Mouse (Mus musculus) right cerebral cortex, adult 2 months (tissue): ENCODE results near the gene Wnt11.

Experiments used
- DNase-seq, 2 experiments: peaks; one replicate each; pipeline ENCODE4 v3.0.0; 2021 to 2022; ENCODE audit warnings: low spot score in 2 of 2

Wnt11 gene

DNA sequence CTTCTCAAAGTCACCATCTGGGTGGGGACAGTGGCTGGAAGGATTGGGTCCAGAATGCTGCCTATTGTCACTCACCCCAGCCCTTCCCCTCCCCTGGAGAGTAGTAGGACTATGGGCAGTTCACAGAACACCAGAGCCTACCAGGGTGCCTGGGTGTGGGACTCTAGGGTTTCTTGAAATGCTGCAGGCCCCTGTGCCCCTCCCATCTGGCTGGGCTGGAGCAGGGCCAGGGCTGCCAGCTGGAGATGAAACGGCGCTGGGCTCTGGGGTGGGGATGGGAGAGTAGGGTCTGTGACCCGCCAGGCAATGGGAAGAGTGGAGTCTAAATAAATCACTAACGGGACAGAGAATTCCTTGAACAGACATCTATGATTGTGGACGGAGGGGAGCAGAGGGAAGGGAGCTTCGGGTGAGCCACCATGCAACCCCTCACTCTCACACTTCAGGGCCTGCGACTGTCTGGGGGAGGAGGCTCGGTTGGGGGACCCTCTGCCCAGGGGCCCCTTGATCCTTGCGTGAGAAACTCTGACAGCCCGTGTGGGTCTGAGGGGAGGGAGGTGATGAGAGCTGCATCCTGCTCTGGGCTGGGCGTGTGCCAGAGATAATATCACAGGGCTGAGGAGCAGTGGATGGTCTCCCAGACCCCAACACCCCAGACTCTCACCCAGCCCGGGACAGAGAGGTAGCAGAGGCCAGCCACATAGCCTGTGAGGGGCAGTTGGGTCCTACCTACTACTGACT, 32.3 kb downstream of the Wnt11 start:
- DNase-seq: no peak

DNA sequence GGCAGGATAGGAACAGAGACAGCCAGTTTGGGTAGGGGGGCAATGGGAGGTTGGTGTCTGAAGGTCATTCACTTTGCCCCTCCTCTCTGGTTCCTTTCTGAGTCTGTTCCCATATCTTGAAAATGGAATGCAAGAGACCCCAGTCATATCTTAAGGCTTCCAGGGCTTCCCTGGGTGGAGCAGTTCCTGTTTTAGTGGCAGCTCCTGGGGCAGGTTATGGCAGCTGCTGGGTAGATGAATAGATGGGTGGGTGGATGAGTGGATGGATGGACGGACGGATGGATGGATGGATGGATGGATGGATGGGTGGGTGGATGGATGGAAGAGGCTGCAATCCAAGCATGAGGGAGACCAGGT, 32.9 kb downstream of the Wnt11 start:
- DNase-seq: no peak

DNA sequence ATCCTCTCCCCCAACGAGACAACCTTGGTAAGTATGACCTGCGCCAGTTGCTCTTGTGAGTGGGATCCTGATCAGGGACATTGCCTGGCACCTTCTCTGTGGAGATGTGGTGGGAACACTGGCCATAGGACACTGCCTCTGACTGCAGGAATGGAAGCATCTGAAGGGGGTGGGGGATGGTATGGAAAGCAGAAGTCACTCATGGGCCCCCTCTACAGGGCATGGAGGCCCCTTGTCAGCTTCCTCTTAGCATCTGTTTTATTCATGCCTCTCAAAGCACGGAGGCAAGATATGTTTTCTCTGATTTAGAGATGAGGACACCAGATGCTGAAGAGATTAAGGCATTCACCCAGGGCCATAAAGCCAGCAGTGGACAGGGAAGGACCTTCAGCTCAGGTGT, 34.2 kb downstream of the Wnt11 start:
- no peak for DNase-seq

DNA sequence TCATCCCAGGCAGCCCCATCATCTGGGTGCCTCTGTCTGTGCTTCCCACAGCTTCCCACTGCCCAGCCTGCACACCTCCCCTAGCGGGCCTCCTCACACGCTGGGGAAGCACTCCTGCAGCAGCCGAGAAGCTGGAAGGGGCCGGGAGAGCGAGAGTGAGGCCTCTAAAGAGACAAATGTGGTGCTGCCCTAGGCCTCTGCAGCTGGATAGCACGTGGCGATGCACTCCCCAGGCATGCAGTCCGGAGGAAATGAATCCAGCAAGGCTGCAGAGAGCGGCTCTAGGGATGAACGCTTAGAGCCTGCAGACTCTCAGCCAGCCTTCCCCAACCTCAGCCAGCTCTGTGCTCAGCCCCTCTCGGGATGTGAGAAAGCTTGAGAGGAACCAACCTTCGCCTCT, 35.9 kb downstream of the Wnt11 start:
- DNase-seq: no peak

DNA sequence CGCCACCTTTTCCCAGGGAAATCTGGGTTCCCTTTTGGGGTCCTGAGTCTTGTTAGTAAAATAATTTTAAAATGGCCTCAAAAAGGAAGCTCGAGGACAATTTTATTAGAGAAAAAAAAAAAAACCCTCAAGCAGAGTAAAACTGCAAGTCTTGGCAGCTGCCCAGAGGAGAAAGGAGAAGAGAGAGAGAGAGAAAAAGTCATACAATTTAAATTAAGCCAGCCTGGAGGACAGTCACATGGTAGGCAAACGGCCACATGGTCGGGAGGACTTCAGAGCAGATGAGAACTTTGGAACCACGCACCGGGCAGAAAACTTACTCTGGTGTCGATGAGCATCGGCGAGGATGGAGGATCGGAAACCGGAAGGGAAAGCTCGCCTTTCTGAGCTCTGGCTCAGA, 37.0 kb downstream of the Wnt11 start:
- no peak for DNase-seq

DNA sequence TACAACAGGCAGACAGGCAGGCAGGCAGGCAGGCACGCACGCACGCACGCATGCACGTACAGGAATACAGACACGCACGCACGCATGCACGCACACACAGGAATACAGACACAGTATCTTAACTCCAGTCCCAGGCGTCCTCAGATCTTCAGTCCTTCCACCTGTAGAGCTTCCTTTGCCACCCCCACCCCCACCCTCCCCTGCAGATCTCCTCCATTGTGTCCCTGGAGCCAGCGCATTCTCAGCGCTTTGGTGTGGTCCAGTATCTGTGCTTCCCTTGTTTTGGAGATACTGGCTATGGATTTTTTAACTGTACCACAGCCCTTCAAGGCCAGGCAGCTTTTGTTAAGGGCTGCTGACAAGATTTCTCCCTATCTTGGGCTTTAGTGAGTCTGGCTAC, 38.4 kb downstream of the Wnt11 start:
- DNase-seq: no peak

DNA sequence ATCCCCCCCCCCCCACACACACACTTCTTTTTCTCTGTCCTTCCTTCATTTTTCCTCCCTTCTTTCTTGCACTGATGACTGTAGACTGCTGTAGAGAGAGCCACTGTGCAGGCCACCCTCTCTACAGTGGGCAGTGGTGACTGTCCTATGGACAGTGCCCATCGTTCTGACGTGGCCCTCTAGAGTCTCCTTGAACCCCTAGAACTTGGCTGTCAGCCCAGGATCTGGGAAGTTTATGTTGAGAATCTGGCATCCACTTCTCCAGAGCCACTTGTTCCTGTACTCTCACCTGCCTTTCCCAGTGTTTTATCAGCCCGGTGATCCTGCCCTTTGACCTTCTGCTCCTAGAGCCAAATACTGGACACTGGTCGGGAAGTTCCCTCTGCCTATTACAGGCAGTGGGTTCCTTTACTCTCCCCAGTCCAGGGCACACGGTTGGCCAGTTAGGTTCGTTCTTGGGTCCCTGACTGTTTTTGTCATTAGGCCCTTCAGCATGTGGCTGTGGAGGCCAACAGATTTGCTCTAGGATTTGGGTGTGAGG, 39.6 kb downstream of the Wnt11 start:
- no peak for DNase-seq

DNA sequence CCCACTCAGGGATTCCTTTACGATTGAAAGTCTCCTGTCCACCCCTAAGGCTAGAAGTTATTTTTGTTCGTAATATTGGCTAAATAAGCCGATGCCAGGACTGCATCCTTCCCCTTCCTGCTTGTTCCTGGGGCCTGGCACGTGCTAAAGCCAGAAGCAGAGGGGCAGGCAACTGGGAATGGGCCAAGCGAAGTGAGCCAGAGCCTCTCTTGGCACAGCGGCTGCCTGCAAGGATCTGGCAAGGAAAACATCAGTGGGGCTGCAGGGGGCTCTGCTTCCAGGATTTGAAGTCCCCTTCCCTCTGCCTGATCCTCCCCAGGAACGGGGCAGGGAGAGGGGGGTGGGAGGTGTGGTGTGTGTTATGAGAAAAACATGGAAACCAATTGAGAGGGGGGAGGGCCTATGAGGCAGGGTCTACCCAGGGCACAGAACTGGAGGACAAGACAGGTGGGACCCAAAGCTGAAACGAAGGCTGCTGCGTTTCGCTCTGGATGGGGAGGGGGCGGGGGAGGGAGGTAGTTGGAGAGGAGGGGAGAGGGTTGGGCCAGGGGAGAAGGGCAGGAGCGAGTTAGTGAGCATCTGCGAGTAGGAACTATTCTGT, 40.6 kb downstream of the Wnt11 start:
- DNase-seq: no peak

DNA sequence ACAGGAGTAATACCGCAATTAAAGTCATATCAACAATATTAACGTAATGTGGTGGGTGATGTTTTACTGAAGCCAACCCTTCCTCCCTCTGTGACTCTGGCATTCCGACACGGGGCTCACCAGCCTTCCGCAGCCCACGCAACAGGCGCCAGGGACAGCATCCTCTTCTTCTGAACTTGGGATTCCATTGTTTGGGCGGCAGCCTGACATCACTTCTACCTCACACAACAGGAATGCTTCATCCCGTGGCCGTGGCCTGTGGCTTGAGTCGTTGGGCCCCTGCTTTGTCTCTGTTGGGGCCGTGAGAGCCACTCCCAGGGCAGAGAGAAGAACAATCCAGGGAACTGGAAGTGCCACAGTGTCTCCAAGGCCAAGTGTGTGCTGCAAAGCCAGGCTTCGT, 41.2 kb downstream of the Wnt11 start:
- no peak for DNase-seq

DNA sequence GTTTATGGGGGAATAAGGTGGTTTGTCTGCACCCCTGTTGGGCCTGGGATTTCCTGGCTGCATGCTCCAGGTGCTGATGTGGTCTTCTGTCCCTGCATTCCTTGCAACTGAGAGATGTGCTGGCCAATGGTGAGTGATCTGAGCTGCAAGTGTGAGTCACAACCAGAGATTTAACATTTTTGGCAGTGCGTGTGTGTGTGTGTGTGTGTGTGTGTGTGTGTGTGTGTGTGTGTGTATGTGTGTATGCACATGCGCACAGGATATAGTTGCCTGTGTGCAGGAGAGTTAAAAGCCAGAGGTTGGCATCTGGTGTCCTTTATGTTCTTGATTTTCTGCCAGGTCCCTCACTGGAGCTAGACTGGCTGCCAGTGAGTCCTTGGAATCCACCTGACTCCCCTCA, 44.3 kb downstream of the Wnt11 start:
- no peak for DNase-seq

DNA sequence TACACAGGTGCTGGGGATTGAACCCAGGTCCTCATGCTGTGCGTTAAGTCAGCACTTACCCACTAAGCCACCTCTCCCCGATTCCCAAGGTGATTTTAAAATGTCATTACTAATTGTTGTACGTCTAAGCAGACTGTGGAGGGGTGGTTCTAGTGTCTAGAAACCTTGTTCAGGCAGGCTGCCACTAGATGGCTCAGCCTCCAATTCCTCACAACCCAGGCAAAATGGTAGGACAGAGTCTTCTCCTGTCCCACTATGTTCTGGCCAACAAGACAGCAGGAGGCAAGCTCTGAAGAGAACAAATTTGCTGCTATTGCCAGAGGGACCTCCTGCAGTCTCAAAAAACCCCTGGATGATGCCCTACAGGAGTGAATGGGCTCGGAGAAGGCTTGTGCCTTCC, 47.0 kb downstream of the Wnt11 start:
- DNase-seq: no peak

DNA sequence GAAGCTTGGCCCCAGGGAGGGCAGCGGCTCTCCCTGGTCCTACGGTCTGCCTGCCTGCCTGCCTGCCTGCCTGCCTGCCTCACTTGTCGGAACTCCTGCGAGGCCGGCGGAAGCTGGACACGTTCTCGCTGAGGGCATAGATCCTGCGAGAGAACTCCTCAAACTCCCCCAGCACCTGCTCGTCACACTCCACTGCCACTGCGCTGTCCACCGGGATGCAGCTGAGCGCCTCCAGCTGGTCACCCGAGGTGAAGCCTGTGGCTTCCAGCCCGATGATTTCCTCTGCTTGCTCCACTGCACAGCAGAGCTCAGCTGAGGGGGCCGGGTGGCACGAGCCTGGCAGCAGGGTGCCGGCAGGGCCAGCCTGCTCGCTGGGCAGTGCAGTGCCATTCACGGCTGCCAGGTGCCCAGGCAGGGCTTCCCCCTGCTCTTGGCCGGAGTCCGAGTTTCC, 52.9 kb downstream of the Wnt11 start:
- no peak for DNase-seq

DNA sequence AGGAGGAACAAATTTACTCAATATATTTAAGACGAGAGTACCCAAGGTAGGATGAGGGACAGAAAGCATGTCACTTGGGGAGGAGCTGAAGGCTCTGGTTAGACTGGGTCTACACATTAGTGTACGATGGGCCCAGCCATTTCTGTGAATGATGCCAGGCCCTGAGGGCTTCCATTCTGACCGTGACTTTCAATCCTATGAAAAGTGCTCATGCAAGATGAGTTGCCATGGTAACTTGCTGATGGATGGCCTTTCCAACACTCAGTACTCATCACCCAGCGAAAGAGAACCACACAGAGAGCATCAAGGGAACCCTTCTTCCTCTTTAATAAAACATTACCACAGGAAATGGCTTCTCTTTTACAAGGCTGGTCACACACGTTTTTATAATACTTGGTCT, 53.9 kb downstream of the Wnt11 start:
- no peak for DNase-seq

DNA sequence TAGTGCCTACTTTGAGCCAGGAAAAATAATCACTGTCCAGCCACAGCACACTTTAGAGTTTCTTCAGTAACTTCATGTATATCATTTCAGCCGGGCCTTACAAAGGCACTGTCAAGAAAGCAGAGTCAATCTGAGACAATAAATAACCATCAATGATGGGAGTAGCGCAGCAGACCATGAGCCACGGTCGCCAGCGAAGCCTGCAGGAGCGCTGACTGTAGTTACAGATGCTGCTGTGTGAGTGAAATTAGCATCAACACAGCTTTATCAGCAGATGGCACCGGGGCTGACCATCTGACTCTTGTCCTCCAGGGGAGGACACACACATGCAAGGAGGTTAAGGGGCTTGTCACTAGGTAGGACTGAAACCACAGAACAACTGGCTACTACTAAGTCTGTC, 54.3 kb downstream of the Wnt11 start:
- no peak for DNase-seq

DNA sequence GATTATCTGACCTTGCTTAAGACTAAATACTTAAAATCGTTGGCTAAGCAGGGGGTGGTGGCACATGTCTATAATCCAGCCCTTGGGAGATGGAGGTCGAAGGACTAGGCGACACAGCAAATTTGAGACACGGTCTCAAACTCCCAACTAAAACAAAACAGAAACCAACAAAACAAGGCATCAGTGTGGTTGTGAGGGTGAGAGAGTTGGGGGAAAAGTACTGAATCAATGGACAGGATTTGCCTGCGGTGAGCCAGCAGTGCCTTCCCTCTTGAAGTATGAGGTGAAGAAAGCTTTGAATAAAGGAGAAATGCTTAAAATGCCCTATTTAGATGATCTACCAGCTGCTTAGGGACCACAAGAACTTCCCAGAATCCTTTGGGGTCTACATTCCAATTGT, 58.2 kb downstream of the Wnt11 start:
- no peak for DNase-seq

DNA sequence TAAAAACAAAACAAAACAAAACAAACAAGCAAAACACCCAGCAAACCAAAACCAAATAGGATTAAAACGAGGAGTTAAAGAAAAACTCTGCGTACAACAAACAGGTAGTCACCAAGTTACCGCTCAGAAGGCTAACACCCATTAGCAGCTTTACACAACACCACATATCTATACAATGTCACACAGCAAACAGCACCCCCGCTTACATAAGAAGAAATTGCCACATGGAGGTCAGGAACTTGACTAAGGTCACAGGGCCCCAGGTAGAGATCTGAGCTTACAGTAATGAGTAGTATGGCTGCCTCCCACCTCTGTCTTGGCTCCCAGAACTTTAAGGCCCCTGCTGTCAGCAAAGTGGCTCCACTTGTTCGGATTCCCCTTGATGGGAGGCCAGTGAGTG, 59.4 kb downstream of the Wnt11 start:
- DNase-seq: no peak

DNA sequence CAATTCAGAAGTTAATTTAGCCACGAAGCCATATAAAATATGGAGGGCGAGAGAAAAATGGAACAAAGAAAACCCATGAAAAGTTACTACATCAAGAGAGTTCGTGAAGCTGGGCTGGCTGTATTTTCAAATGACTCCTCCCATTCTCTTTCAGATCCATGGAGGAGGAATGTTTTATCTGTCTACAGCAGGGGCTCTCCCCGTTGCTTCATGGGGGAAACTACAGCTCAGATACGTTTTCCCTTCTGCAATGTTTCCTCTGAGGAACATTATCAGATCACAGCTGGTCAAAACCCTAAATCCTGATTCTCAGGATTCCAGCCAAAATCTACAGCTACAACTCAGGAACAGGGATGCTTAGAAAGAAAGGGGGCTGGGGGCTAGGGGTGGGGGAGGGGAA, 59.9 kb downstream of the Wnt11 start:
- no peak for DNase-seq

DNA sequence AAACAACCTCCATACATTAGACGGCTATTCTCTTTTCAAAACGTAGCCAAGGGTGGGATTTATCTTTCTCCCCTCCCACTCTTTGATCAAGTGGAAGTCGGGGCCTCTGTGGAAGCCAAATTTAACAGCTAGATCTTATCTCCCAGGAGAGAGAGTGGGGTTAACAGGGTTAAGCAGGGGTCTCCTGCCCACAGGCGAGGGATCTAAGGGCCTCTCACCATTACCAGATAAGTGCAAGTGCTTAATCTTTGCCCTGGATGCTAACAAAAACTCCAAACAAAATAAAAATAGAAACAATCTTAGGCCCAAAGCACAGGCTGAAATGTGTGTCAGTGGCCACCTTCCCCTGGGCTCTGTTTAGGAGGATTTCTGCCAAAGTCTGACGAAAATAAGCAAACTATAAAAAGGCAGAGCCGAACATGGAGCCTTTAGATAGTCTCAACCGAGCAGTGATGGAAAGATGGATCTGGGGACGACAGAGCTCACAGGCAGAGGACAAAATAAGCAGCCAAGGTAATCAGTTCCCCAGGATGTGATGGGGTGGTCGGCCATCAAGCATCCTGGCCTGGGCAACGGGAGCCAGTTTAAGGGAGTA, 60.7 kb downstream of the Wnt11 start:
- no peak for DNase-seq

DNA sequence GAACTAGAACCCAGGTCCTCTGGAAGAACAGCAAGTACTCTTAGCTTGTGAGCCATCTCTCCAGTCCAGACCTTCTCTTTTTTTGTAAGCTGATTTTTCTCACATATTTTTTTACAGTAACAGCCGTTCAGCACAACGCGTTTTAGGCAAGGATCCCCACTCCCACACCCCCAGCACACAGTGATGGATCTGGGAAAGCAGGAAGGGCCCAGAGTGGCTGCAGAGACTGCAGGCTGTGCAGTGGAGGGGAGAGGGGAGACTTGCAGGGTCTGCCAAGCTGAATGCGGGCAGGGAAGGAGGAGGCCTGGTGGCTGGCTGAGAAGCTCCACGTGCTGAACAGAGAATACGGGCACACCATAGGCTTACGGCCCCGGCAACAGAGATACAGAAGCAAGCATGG, 62.4 kb downstream of the Wnt11 start:
- peak; percentile 17 to 41 for DNase-seq

DNA sequence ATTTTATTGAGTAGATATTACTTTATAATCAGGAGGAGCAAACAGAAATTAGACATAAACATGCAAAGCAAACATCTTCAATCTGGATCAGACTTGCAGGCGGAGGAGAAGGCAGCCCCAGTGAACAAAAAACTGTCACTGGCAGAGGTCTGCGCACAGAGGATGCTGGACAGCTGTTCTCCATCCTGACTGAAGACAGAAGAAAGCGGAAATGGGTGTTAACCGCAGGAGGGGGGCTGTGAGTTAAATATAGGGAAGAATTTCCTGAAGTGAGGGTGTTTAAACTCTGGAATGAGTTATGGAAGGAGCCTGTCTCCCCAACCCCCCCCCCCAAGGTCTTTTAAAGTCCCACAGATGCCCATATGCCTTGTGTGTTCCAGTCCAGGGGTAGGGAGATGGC, 64.9 kb downstream of the Wnt11 start:
- DNase-seq: no peak

DNA sequence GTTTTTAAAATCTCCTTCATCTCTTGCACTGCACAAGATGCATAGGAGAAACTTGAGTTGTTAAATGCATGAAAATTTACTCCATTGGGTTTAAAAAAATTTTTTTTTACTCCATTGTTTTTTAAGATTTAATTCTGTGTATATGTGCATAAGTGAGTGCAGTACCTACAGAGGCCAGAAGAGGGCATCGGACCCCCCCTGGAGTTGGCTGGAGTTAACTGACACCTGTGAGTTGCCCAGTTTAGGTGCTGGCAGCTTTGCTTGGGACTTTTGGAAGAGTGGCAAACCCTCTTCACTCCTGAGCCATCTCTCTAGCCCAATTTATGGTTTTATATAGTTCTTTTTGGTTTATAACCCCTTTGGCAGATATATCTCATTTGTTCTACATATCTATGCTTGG, 66.2 kb downstream of the Wnt11 start:
- DNase-seq: no peak

DNA sequence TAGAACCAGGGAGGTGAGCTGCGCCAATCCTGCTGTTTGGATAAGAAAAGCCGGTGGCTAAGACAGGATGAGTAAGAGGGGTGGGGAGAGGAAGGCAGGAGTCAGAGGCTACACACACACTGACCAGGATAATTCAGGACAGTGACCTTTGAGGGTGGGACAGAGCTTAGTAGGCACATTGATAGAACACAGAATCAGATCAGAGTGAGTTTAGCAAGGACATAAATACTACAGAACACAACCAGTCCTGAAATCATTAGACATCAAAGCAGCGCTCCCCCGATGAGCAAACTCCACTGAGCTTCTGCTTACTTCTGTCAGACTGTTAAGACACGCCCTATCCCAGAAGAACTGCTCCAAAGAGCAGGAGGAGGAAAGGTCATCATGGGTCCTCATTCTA, 69.0 kb downstream of the Wnt11 start:
- DNase-seq: no peak
